Mouse (Mus musculus): Measurements from ENCODE around the gene Nox4.

Nox4 gene

GRCm38 (mm10) chr7:87245856-87246579, at the start of gene Nox4:
Nox4 (plus strand) TSS chr7:87246096.
- CTCF ChIA-PET = no interaction called here

- CTCF ChIA-PET = no interaction called here
These were observed 41.1 kb upstream of the Nox4 start for GRCm38 (mm10) chr7:87204751-87205150.

- CTCF ChIA-PET = no interaction called here
These were observed 24.2 kb upstream of the Nox4 start for GRCm38 (mm10) chr7:87221712-87222111.

- CTCF ChIA-PET = no interaction called here
These were observed 23.1 kb upstream of the Nox4 start for GRCm38 (mm10) chr7:87222751-87223150.

- CTCF ChIA-PET = no interaction called here
These were observed 20.3 kb upstream of the Nox4 start for GRCm38 (mm10) chr7:87225617-87226016.

- CTCF ChIA-PET = no interaction called here
These were observed 18.6 kb upstream of the Nox4 start for GRCm38 (mm10) chr7:87227051-87227948.

- CTCF ChIA-PET = no interaction called here
These were observed 16.4 kb upstream of the Nox4 start for GRCm38 (mm10) chr7:87229502-87229901.

GRCm38 (mm10) chr7:87241139-87241538, 4.8 kb upstream of the Nox4 start:
- CTCF ChIA-PET = no interaction called here

GRCm38 (mm10) chr7:87246580-87246934, 661 bp downstream of the Nox4 start:
- CTCF ChIA-PET = no interaction called here

- CTCF ChIA-PET = no interaction called here
These were observed 1.0 kb downstream of the Nox4 start for GRCm38 (mm10) chr7:87246940-87247339.

- CTCF ChIA-PET = no interaction called here
These were observed 2.0 kb downstream of the Nox4 start for GRCm38 (mm10) chr7:87247926-87248325.

GRCm38 (mm10) chr7:87252071-87252470, 6.2 kb downstream of the Nox4 start:
- CTCF ChIA-PET = no interaction called here

- CTCF ChIA-PET = no interaction called here
These were observed 31.3 kb downstream of the Nox4 start for GRCm38 (mm10) chr7:87277225-87277624.

- CTCF ChIA-PET = interaction anchor here (0.7 kb wide), 1 partner anchor 198 kb away, joined by 7 read pairs; no protein-coding TSS in a partner anchor
These were observed 57.9 kb downstream of the Nox4 start for GRCm38 (mm10) chr7:87303726-87304315.

- CTCF ChIA-PET = no interaction called here
These were observed 75.7 kb downstream of the Nox4 start for GRCm38 (mm10) chr7:87321571-87321970.

GRCm38 (mm10) chr7:87322085-87322484, 76.2 kb downstream of the Nox4 start:
- CTCF ChIA-PET = no interaction called here

- CTCF ChIA-PET = interaction anchor here (0.7 kb wide), 1 partner anchor 14 kb away, joined by 3 read pairs; no protein-coding TSS in a partner anchor
These were observed 85.1 kb downstream of the Nox4 start for GRCm38 (mm10) chr7:87330782-87331558.

- CTCF ChIA-PET = no interaction called here
These were observed 99.7 kb downstream of the Nox4 start for GRCm38 (mm10) chr7:87345598-87345997.

- CTCF ChIA-PET = interaction anchor here (0.7 kb wide), 1 partner anchor 283 kb away, joined by 4 read pairs; no protein-coding TSS in a partner anchor
These were observed 106.9 kb downstream of the Nox4 start for GRCm38 (mm10) chr7:87352818-87353217.

- CTCF ChIA-PET = no interaction called here
These were observed 121.9 kb downstream of the Nox4 start for GRCm38 (mm10) chr7:87367834-87368233.

GRCm38 (mm10) chr7:87369131-87369530, 123.2 kb downstream of the Nox4 start:
- CTCF ChIA-PET = no interaction called here

GRCm38 (mm10) chr7:87370789-87371188, 124.9 kb downstream of the Nox4 start:
- CTCF ChIA-PET = no interaction called here
